Mouse (Mus musculus): ENCODE measurements around the gene Aco2.
"Not testable (repeated sequence)": the region's sequence is repeated elsewhere in the genome, so short reads cannot be mapped to it uniquely, and the experiment has no call there.

The Aco2 gene

DNA sequence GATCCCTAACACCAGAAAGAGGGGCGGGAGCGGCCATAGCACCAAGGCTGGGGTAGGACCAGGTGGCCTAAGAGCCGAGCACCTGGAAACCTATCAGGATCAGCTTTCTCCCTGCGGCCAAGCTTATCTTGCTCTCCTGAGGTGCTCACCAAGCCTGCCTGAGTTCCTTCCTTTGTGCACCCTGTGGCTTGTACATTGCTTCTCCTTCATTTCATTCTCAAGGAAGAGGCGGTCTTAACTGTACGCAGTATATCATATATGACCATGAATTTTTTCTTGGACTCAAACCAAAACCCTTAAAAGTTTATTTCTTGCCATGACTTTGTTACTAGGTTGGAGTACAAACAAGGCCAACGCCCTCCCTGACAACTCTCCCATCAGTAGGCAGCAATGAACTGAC lies 7.9 kb upstream of the Aco2 start:
- in situ Hi-C loops (cut with MboI, MseI), result loop anchor here (25.0 kb wide), 1 partner anchor 1302 kb away; the partner anchor contains the start of genes Enthd1 and Grap2

DNA sequence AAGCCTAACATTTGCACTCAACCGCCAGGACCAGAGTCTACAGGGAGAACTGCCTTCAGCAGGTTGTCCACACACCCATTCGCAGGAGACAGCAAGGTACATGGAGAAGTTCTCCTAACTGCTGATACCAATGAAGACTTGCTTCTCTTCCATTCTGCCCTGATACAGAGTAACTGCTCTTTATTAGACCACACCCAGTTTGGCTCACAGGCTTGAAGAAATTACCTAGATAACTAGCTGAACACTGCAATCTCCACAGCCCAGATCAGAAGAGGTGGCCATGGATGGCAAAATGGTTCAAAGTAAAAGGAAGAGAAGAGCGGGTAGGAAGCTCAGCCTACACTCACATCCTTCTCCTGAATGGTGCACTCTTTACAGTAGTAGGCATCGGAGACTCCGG lies 2.1 kb upstream of the Aco2 start:
- in situ Hi-C loops (cut with MboI, MseI), result loop anchor here (5.0 to 25.0 kb wide), 2 partner anchors 272 to 1308 kb away; partner anchors contain the start of genes Enthd1 and Grap2

DNA sequence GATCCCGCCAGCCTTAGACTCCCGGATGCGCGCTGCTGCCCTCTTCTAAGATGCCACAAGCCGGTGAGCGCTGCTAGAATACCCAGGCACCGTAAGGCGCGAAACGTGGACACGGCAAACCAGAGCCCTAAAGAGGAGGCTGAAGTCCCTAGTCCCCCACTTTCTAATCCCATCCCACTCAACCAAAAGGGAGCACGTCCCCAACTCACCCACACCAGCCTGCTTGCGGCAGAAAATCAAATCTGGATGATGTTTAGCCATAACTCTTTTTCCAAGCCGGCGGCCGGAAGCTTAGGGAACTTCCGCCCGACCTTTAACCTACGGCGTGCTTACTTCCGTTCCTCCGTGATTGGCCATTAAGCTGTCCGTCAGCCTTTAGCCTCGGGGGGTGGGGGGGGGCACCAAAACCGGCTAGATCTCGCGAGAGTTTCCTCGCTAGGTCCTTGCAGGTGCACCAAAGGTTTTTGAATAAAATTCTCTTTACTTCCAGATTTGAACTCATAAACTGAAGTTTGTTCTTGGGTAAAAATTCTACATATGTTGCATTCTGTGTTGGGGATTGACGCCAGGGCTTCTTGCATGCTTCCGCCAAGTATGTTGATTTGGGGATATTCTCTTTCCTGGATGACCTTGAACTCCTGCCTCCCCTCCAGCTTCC lies 376 bp upstream of the Aco2 start, which contains the start of gene Phf5a:
Gene Phf5a, minus strand, starts transcription at position 308 of the 658 bp plus-strand sequence.
- in situ Hi-C loops (cut with MboI, MseI), result loop anchor here (5.0 to 25.0 kb wide), 2 partner anchors 271 to 1309 kb away; partner anchors contain the start of genes Enthd1 and Grap2

DNA sequence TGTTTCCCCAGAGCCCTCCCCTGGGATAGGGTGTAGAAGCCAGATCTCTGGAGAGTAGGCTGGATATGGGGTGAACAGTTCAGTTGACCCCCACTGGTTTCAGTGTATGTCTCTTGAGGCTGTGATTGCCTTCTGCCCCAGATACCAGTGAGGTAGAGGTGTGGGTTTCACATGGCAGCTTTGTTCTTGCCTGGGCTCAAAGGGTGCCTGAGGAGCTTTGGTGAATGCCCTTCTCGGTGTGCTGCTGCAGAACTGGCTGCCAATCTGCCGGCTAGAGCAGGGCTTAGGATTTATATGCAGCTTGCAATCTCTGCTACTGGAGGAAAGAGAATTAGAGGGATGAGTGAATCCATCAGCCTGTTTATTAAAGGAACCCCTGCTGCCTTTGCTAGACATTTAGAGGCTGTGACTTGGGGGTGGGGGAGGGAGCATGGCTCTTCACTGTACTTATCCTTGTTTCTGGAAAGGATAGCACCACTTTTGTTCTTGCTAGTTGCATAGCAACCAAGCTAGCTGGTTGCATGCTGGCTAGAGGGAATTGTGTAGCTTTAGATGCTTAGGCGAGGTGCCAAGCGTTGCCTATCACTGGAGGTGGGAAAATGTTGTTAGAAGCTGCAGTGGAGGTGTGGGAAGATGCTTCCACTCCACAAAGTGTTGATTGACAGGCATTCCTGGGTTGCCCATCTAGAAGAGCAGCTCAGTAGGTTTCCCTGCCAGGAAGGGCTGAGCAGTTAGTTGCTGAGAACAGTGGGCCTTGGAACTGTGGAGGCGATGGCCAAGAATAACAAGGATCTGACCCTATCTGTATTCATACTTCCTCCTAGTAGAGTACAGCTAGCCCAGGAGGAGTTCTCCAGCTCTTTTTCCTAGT lies 7.7 kb downstream of the Aco2 start:
- in situ Hi-C loops (cut with MboI, MseI), result no loop called here

DNA sequence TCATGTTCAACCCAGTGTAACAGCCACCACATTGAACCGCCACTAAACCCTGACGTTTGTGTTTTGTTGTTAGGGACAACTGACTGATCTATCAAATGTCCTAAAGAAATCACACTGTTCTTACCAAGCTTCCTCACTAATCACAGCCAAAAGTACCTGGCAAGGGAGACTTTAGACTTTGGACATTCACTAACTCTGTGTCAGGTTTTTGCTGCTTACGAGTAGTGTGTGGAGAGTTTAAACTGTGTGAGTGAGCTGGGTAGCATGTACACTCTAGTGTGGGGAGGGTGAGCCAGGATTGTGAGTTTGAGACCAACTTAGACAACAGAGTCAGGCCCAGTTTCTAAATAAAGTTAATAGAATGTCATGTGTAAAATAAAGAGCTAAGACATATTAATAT lies 10.2 kb downstream of the Aco2 start:
- in situ Hi-C loops (cut with MboI, MseI), result no loop called here

DNA sequence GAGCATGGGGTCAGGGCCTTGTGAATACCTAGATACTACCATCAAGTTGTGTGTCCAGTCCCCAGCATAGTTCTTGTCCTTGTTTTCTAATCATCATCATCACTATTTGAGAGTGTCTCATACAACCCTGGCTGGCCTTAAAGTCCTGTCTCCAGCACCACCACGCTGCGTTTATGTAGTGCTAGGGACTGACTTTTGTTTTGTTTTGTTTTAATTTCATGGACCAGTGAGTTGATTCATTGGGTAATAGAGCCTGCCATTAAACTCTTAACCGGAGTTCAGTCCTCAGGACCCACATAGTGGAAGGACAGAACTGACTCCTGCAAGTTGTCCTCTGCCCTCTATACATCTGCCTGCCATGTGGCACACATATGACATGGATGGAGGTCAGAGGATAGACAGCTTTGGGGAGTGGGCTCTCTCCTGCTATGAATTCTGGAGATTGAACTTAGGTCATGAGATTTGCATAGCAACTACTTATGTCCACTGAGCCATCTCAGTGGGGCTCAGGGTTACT lies 13.4 kb downstream of the Aco2 start:
- in situ Hi-C loops (cut with MboI, MseI), result no loop called here

DNA sequence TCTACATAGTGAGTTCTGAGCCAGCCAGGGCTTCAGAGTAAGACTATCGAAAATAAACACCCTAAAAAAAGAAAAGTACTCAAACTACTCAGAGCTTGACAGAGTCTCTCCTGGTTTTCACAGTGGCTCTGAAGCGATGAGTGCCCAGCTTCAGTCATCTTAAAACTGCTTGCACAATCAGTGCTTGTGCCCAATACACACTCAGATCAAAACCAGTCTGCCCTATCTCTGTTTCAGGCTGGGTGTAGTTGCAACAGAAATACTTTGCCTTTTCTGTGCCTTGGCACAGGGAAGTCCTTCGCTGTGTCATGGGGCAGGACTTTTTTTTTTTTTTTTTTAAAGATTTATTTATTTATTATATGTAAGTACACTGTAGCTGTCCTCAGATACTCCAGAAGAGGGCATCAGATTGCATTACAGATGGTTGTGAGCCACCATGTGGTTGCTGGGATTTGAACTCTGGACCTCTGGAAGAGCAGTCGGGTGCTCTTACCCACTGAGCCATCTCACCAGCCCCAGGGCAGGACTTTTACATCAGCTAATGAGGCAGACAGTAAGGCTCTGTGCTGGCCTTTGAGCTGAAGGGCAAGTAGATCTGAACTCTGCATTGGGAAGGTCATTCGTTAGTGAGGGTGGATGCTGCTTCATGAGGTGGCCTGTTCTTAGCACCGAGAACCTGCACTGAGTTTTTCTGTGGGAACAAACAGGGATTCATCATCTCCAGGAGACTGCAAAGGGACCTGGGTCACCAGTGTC lies 14.9 kb downstream of the Aco2 start:
- in situ Hi-C loops (cut with MboI, MseI), result no loop called here

DNA sequence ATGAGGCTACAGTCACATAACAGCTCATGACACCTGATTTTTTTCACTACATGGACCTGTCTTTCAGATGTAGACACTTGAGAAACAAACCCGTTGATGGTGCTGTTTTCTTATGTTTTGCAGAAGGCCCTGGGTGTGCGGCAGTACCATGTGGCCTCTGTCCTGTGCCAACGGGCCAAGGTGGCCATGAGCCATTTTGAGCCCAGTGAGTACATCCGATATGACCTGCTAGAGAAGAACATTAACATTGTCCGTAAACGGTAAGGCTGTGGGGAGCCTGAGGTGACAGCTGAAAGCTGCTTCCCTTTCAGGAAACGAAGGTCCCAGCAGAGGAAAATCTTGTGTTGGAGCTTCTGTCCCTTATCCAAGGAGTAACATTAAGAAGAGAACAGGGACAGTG lies 17.1 kb downstream of the Aco2 start:
- in situ Hi-C loops (cut with MboI, MseI), result no loop called here

DNA sequence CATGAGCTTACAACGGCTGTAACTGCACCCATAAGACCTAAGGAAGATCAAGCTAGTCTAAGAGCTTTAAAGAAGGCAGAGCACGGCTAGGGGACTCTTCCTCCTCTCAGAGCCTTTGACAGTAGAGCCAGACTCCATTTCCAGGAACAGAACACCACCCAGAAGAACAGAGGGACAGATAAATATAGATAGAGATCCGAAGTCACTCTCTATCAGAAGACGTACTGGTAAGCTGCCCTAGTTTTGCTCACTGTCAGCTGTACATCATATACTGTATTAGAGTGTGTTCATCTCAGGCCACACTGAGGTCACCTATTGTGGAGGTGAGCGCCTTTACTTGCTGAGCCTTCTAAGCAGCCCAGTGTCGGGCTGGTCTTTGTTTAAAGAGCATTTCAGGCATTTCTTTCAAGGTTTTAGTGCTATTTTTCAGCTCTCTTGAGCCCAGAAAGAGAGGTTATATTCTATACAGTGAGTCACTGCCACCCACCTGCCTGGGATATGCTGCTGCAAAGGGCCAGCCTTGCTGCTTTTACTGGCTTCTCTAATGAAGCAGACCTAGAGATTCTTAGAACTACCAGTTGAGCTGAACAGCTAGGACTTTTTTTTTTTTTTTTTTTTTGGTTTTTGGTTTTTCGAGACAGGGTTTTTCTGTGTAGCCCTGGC lies 19.2 kb downstream of the Aco2 start:
- in situ Hi-C loops (cut with MboI, MseI), result no loop called here

DNA sequence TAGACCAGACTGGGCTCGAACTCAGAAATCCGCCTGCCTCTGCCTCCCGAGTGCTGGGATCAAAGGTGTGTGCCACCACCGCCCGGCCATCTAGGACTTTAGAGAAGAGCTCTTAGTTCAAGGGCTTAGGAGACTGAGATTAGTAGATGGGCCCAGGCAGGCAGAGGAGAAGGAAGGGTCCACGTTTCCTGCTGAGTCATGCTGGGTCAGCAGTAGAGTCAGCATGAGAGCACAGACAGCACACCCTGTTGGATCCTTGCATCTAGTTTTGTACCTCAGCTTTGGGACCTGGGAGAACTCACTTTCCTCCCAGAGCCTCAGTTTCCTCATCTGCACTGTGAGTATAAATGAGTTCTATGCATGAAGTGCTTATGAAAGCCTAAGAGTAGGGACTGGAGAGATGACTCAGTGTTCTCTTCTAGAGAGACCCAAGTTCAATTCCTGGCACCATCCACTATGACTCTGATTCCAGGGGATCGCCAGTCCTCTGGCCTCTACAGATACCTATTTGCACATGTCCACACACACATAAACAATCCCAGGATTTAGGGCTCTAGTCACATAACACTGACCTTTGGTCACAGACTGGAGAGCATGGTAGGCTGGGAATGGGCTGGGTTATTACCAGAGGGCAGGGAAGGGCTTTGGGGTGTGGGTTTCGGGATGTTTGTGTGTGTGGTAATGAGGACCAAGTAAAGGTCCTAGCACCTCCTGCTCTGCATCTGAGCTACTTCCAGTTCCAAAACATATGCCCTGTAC lies 19.9 kb downstream of the Aco2 start:
- in situ Hi-C loops (cut with MboI, MseI), result no loop called here

DNA sequence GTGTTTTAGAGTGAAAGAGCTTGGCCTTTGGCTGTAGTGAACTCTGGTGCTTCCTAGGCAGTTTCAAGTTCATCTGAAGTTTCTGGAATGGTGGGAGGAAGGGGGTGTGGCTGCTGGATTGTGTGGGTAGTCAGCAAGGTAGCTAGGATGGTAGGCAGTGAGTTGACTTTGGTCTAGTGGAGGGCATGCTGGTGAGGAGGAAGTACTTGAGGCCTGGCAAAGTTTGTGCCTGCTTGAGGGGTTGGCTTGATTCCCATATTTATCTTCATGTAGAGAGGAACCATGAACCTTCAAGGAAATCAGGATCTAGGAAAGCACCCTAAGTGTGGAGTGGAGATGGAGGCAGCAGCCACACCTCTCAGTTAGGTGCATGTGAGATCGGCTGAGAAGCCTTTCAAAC lies 21.9 kb downstream of the Aco2 start:
- in situ Hi-C loops (cut with MboI, MseI), result no loop called here

DNA sequence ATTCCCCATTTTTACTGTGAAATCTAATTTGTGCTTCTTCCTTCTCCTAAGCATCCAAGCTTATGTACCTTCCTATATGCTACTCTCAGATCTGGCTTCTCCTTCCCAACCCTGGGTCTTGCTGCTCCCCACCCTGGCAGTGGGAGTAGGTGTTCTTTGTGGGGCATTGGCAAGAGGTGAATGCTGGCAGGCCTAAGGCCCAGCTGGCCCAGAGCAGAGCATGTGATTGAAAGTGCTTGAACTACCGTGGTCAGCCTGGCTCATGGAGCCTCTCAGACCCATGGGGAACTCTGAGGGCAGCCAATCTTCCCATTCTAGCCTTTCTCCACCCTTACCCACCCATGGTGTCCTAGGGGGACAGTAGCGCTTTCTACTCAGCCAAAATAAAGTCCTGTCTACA lies 24.3 kb downstream of the Aco2 start:
- in situ Hi-C loops (cut with MboI, MseI), result no loop called here

DNA sequence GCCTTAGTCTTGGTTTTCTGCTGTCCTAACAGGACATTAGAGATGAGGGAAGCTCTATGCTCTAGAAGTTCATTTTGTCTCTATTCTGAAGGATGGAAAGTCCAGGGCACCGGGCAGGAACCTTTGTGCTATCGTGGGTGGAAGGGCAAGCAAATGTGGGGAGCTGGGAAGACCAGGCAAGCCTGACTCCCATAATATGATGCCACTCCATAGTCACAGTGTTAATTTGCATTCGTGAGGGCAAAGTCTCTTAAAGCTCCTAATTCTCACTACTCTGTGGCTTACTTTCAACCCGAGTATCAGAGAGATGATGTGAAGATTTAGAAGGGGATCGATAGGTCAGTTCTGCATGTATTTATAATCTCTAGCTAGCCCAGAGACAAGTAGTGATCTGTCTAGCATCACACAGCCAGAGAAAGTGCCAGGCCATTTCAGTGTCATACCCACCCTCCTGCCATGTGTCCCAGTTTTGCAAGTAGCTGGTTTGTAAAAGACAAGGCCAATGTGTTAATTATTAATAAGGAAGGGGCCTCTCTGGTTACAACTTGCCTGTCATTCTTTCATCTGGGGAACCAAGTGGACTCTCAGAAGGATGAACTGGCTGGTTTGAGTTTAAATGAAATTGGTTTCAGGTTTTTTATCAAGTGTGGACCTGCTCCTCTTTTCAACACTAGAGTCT lies 25.6 kb downstream of the Aco2 start:
- in situ Hi-C loops (cut with MboI, MseI), result no loop called here

DNA sequence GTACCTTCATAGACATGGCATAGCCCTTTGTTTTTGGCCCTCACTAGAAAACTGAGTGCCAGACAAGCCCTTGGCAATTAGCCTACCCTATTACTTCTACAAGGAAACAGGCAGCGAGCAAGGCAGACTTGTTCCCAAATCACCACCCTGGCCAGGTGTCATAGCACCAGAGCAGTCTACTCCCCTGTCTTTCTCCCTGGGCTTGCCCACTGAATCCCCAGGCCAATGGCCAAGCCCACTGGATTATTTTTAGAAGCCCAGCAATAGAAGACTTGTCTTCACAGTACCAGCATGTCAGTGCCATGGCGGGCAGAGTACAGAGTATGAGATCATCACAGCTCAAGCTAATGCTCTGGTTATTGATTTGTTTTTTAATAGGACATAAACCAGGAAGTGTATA lies 26.6 kb downstream of the Aco2 start:
- in situ Hi-C loops (cut with MboI, MseI), result no loop called here

DNA sequence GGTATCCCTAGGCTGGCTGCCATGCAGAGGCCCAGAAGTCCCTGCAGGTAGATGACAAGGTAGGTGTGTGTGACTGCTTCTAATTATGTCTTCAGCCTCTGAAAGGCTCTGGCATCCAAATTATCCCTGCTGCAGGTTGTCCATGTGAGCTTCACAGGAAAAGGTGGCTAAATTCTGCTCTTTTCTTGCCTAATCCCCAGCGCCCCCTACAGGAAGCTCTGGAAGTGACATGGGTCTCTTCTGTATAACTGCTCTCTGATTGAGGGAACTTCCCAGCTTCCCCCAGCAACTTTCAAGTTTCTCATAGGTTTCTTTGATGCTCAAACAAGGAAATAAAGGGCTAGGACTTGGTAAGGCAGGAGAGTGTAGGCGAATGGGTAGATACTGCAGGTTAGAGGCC lies 32.8 kb downstream of the Aco2 start:
- in situ Hi-C loops (cut with MboI, MseI), result no loop called here

DNA sequence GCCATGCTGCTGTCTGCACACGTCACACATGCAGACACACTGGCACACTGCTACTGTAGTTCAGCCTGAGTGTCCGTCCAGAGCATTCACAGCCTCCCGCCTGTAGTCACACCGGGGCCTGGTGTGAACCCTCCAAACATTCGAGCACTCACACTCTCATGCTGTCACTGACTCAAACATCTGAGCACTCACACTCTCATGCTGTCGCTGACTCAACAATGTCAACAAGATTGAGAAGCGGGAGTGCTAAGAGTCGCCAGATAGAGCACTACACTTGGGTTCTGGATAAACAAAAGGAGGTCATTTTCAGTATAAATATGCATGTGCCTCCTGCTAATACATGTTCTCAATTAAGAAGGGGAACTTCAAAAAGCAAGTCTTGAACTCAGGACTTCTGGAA lies 35.8 kb downstream of the Aco2 start:
- in situ Hi-C loops (cut with MboI, MseI), result no loop called here

DNA sequence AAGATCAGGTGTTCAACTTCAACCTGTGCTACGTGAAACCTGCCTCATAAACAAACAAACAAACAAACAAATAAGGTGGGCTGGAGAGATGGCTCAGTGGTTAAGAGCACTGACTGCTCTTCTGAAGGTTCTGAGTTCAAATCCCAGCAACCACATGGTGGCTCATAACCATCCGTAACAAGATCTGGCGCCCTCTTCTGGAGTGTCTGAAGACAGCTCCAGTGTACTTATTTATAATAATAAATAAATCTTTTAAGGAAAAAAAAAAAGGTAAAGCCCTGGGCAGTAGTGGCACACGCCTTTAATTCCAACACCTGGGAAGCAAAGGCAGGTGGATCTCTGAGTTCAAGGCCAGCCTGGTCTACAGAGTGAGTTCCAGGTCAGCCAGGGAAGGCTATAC lies 36.7 kb downstream of the Aco2 start:
- in situ Hi-C loops (cut with MboI, MseI), result not testable (repeated sequence)

DNA sequence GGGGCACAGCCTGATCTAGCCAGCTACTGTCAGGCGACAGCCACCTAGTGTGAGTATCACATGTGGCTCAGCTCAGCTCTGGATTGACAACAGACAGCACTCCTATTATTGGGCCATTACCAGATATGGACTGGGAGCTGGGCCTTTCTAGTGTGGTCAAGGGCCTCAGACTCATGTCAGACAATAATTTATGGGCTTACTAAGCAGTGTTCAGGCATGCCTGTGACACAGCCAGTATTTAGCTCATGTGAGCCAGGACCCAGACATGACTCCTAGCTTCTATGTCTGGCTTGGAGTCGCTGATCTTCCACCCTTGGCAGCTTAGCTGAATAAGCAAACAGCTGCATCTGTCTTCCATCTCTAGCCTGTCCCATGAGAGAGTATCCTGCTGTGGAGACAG lies 40.4 kb downstream of the Aco2 start:
- in situ Hi-C loops (cut with MboI, MseI), result no loop called here

DNA sequence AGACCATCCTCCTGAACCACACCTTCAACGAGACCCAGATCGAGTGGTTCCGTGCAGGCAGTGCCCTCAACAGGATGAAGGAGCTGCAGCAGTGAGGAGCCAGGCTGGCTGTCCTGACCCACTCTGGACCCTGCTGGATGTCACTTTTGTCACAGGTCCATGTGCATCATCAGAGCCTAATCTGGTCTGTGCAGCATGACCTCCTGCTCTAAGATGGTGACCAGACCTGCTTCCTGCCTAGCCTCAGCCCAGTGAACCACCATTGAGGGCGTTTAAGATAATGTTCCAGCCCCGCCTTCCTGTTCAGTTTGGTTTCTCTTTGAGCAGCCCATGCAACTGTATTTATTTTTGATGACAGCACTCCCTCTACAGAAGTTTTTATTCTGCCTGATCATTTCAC lies 42.6 kb downstream of the Aco2 start:
- in situ Hi-C loops (cut with MboI, MseI), result no loop called here

DNA sequence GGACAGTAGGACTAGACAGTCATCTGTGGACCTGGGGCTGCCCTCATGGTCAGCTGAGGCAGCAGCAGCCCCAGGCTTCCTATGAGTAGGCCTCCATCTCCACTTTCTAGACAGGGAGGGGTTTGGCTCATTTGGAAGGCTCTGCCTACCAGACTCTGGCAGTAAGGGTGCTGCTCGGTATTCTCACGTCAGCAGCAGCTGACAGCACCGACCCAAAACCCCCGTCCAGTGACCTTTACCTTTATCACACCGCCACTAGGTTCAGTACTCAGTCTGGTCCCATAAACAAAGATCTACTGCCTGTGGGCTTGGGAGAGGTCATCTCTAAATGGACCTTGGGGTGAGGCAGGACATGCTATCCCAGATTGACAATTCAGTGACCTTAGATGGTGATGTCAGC lies 43.6 kb downstream of the Aco2 start:
- in situ Hi-C loops (cut with MboI, MseI), result no loop called here
